Mouse (Mus musculus) limb, embryonic 13.5 days (tissue): ENCODE results near the gene Alad. TPM values are rescaled to one million over a fixed set of nuclear protein-coding genes. Genes with fewer than 3 reads are reported as not detected.
"Not testable (repeated sequence)": the region's sequence is repeated elsewhere in the genome, so short reads cannot be mapped to it uniquely, and the experiment has no call there.

Experiments used
- ATAC-seq: fragments of 200-750 bp; cut with Nextera tagmentation; 2 replicates; pipeline ENCODE4 v1.8.0; 2017; ENCODE audit warnings: low read depth, moderate number of reproducible peaks, moderate TSS enrichment; ENCODE audit not compliant: low FRiP score
- H3K27ac ChIP-seq: fragments of 300-500 bp; sonication (generic); 2 replicates; pipeline ENCODE4 v1.5.1; 2015; ENCODE audit warnings: inconsistent platforms, mild to moderate bottlenecking, moderate library complexity
- H3K27me3 ChIP-seq: fragments of 300-500 bp; sonication (generic); 2 replicates; pipeline ENCODE4 v1.6.1; 2015; ENCODE audit warnings: mild to moderate bottlenecking, inconsistent platforms
- H3K36me3 ChIP-seq: fragments of 300-500 bp; sonication (generic); 2 replicates; pipeline ENCODE4 v1.6.1; 2015; ENCODE audit warnings: inconsistent platforms, mild to moderate bottlenecking, moderate library complexity
- H3K4me1 ChIP-seq: fragments of 300-500 bp; sonication (generic); 2 replicates; pipeline ENCODE4 v1.6.1; 2015; ENCODE audit warnings: inconsistent platforms
- H3K4me2 ChIP-seq: fragments of 300-500 bp; sonication (generic); replicated peaks from 2 replicates; pipeline ENCODE4 v1.6.1; 2015; ENCODE audit warnings: inconsistent platforms, mild to moderate bottlenecking, moderate library complexity
- H3K4me3 ChIP-seq: fragments of 300-500 bp; sonication (generic); 2 replicates; pipeline ENCODE4 v1.5.1; 2015; ENCODE audit warnings: moderate library complexity, mild to moderate bottlenecking, inconsistent platforms
- H3K9ac ChIP-seq: fragments of 300-500 bp; sonication (generic); 2 replicates; pipeline ENCODE4 v1.6.1; 2015; ENCODE audit warnings: mild to moderate bottlenecking, inconsistent platforms
- H3K9me3 ChIP-seq: fragments of 300-500 bp; sonication (generic); 2 replicates; pipeline ENCODE4 v1.6.1; 2016; ENCODE audit warnings: inconsistent platforms
- WGBS: fragments of 180-500 bp; shearing (Covaris S2); methylation state at CpG from one replicate; pipeline ENCODE4 v1.1.7; 2015; 5-methylcytosine and 5-hydroxymethylcytosine counted together
- polyA plus RNA-seq: library from polyadenylated mRNA; unstranded; fragments of >200 nt; fragmentation: Nextera tagmentation; extraction: Ambion mirVana; gene quantifications from 2 replicates; pipeline ENCODE4 v1.2.1, GENCODE M21; 2015

The Alad gene
- polyA plus RNA-seq, 1 experiment from 2014 or later: 79.7 TPM

GRCm38 (mm10) chr4:62479937-62480708 lies 39.6 kb downstream of the Alad start, which contains the start of gene Bspry:
TSS of gene Bspry (plus strand) at chr4:62480053.
- Histone ChIP-seq H3K9me3 (no peaks in the 10 kb centered on the region), H3K27me3 (peaks cover 55% of the 10 kb centered on the region), H3K27ac (no peak within 1 kb of the TSS), H3K4me2 (peak within 1 kb of the TSS; percentile 85), H3K36me3 (no peaks in the 10 kb centered on the region), H3K4me3 (peak within 1 kb of the TSS; percentile 52), H3K4me1 (peaks cover 12% of the 10 kb centered on the region), H3K9ac (peak within 1 kb of the TSS; percentile 25; the same call in 1 of the 2 replicates)
- ATAC-seq: peak; percentile 49; the same call in 1 of the 2 replicates
- 2% methylated on average over 71 of the region's 71 CpGs for WGBS

GRCm38 (mm10) chr4:62479593-62479936 lies 40.2 kb downstream of the Alad start:
- ATAC-seq, H3K36me3 ChIP-seq, H3K9me3 ChIP-seq, H3K27ac ChIP-seq: not testable (repeated sequence)
- H3K4me3 ChIP-seq: peak overlapping the region; percentile 52
- H3K4me2 ChIP-seq: peak overlapping the region; percentile 85
- peaks cover 12% of the 10 kb centered on the region for H3K4me1 ChIP-seq
- H3K9ac ChIP-seq: peak overlapping the region; percentile 25; the same call in 1 of the 2 replicates
- 12% methylated on average over 11 of the region's 11 CpGs for WGBS
- H3K27me3 ChIP-seq: peaks cover 55% of the 10 kb centered on the region

- no peak overlapping the region for H3K4me2 ChIP-seq
- ATAC-seq: no peak
- WGBS: 75% methylated on average over 6 of the region's 6 CpGs
- H3K36me3 ChIP-seq: no peaks in the 10 kb centered on the region
- no peak overlapping the region for H3K4me3 ChIP-seq
- peaks cover 54% of the 10 kb centered on the region for H3K27me3 ChIP-seq
- no peaks in the 10 kb centered on the region for H3K9me3 ChIP-seq
- no peak overlapping the region for H3K9ac ChIP-seq
- H3K4me1 ChIP-seq: peaks cover 12% of the 10 kb centered on the region
- no peak overlapping the region for H3K27ac ChIP-seq
These were observed 42.0 kb downstream of the Alad start for GRCm38 (mm10) chr4:62477542-62478244.

- no peak for ATAC-seq
- peaks cover 10% of the 10 kb centered on the region for H3K4me1 ChIP-seq
- H3K27ac ChIP-seq: no peak overlapping the region
- H3K4me3 ChIP-seq: no peak overlapping the region
- WGBS: 83% methylated on average over 6 of the region's 6 CpGs
- no peaks in the 10 kb centered on the region for H3K36me3 ChIP-seq
- no peak overlapping the region for H3K4me2 ChIP-seq
- H3K27me3 ChIP-seq: peaks cover 38% of the 10 kb centered on the region
- H3K9me3 ChIP-seq: no peaks in the 10 kb centered on the region
- H3K9ac ChIP-seq: no peak overlapping the region
These were observed 43.9 kb downstream of the Alad start for GRCm38 (mm10) chr4:62475793-62476192.

- H3K4me3 ChIP-seq: no peak overlapping the region
- no peak overlapping the region for H3K9ac ChIP-seq
- ATAC-seq: no peak
- H3K27ac ChIP-seq: no peak overlapping the region
- peaks cover 6% of the 10 kb centered on the region; the same call in 1 of the 2 replicates for H3K4me1 ChIP-seq
- no peaks in the 10 kb centered on the region for H3K36me3 ChIP-seq
- H3K4me2 ChIP-seq: no peak overlapping the region
- H3K9me3 ChIP-seq: no peaks in the 10 kb centered on the region
- peaks cover 31% of the 10 kb centered on the region for H3K27me3 ChIP-seq
- 73% methylated on average over 2 of the region's 2 CpGs for WGBS
These were observed 44.6 kb downstream of the Alad start for GRCm38 (mm10) chr4:62475131-62475530.

GRCm38 (mm10) chr4:62472071-62472470 lies 47.6 kb downstream of the Alad start:
- no peaks in the 10 kb centered on the region for H3K4me1 ChIP-seq
- 90% methylated on average over 2 of the region's 2 CpGs for WGBS
- H3K27ac ChIP-seq: no peak overlapping the region
- H3K9ac ChIP-seq: no peak overlapping the region
- no peak for ATAC-seq
- H3K36me3 ChIP-seq: no peaks in the 10 kb centered on the region
- no peak overlapping the region for H3K4me3 ChIP-seq
- 0 out of 2 replicates have a peak, but pooled peaks cover 4% of the 10 kb centered on the region for H3K9me3 ChIP-seq
- peaks cover 5% of the 10 kb centered on the region; the same call in 1 of the 2 replicates for H3K27me3 ChIP-seq
- no peak overlapping the region for H3K4me2 ChIP-seq

- H3K36me3 ChIP-seq: no peaks in the 10 kb centered on the region
- peak within 1 kb of the TSS; percentile 65 for H3K4me3 ChIP-seq
- H3K4me2 ChIP-seq: peak within 1 kb of the TSS; percentile 80
- WGBS: under 1% methylated on average over 30 of the region's 30 CpGs
- H3K27ac ChIP-seq: no peak within 1 kb of the TSS
- peak; percentile 93 for ATAC-seq
- H3K9me3 ChIP-seq: 0 out of 2 replicates have a peak, but pooled peaks cover 4% of the 10 kb centered on the region
- H3K4me1 ChIP-seq: no peaks in the 10 kb centered on the region
- H3K9ac ChIP-seq: peak within 1 kb of the TSS; percentile 71
- H3K27me3 ChIP-seq: no peaks in the 10 kb centered on the region
These were observed 49.1 kb downstream of the Alad start, which contains the start of gene Wdr31 for GRCm38 (mm10) chr4:62470598-62471051. TSS of gene Wdr31 (minus strand) at chr4:62470896.

GRCm38 (mm10) chr4:62468158-62468557 lies 51.6 kb downstream of the Alad start:
- Histone ChIP-seq H3K9me3 (0 out of 2 replicates have a peak, but pooled peaks cover 4% of the 10 kb centered on the region), H3K4me2 (no peak overlapping the region), H3K36me3 (no peaks in the 10 kb centered on the region), H3K9ac (no peak overlapping the region), H3K27ac (no peak overlapping the region), H3K4me1 (no peaks in the 10 kb centered on the region), H3K27me3 (no peaks in the 10 kb centered on the region), H3K4me3 (no peak overlapping the region)
- 85% methylated on average over 1 of the region's 1 CpGs for WGBS
- no peak for ATAC-seq

- Histone ChIP-seq H3K9me3 (0 out of 2 replicates have a peak, but pooled peaks cover under 1% of the 10 kb centered on the region), H3K36me3 (peaks cover 2% of the 10 kb centered on the region; the same call in 1 of the 2 replicates), H3K27me3 (no peaks in the 10 kb centered on the region), H3K9ac (no peak overlapping the region), H3K4me3 (no peak overlapping the region), H3K27ac (no peak overlapping the region), H3K4me2 (no peak overlapping the region), H3K4me1 (no peaks in the 10 kb centered on the region)
- no peak for ATAC-seq
- WGBS: 88% methylated on average over 2 of the region's 2 CpGs
These were observed 56.6 kb downstream of the Alad start for GRCm38 (mm10) chr4:62463124-62463523.

GRCm38 (mm10) chr4:62460348-62460747 lies 59.4 kb downstream of the Alad start:
- 93% methylated on average over 8 of the region's 8 CpGs for WGBS
- no peaks in the 10 kb centered on the region for H3K9me3 ChIP-seq

More at GRCm38 (mm10) chr4:62460348-62460747, 59.4 kb downstream of the Alad start:
- Histone ChIP-seq H3K27ac (no peak overlapping the region), H3K4me1 (no peaks in the 10 kb centered on the region), H3K27me3 (no peaks in the 10 kb centered on the region), H3K4me3 (no peak overlapping the region), H3K4me2 (no peak overlapping the region), H3K9ac (no peak overlapping the region), H3K36me3 (peaks cover 2% of the 10 kb centered on the region; the same call in 1 of the 2 replicates)
- no peak for ATAC-seq
